Mouse (Mus musculus): ENCODE results near the gene Plxnc1. TPM values are rescaled to one million over a fixed set of nuclear protein-coding genes. Genes with fewer than 3 reads are reported as not detected.
A peak's percentile ranks its signal among the peaks of the same experiment; 100 is the strongest.

Plxnc1 gene
- total and polyA plus RNA-seq, 2 experiments from 2014 or later: 12.9 to 78.5 TPM

- no peak overlapping the region for H3K9ac ChIP-seq (replicated peaks; ENCODE audit: low read length, poor library complexity, severe bottlenecking)
- H3K4me3 ChIP-seq (ENCODE audit: low read depth, low read length): no peak overlapping the region
- ATAC-seq (ENCODE audit: low FRiP score): no peak
- no peaks in the 10 kb centered on the region for H3K9me3 ChIP-seq (ENCODE audit: low read length)
- no peak overlapping the region for H3K27ac ChIP-seq (ENCODE audit: low read depth, low read length)
- H3K4me2 ChIP-seq (ENCODE audit: low read depth, low read length, poor library complexity, severe bottlenecking): no peak overlapping the region
- no peaks in the 10 kb centered on the region for H3K27me3 ChIP-seq (ENCODE audit: insufficient read depth, low read length)
- TF ChIP-seq CTCF (IDR thresholded peaks at IDR 0.05): no peak
- 73% methylated on average over 9 of the region's 9 CpGs for WGBS
- DNase-seq (ENCODE audit: low spot score): peak; percentile 28
- no peaks in the 10 kb centered on the region for H3K36me3 ChIP-seq (ENCODE audit: insufficient read depth, low read length)
- H3K4me1 ChIP-seq (ENCODE audit: insufficient read depth, low read length): peaks cover 7% of the 10 kb centered on the region; the same call in 1 of the 2 replicates
Measured at GRCm38 (mm10) chr10:94974345-94975098, 29.9 kb upstream of the Plxnc1 start.

- H3K36me3 ChIP-seq (ENCODE audit: insufficient read depth, low read length): no peaks in the 10 kb centered on the region
- H3K4me3 ChIP-seq (ENCODE audit: low read depth, low read length): no peak overlapping the region
- 74% methylated on average over 3 of the region's 3 CpGs for WGBS
- no peak for TF ChIP-seq CTCF (IDR thresholded peaks at IDR 0.05)
- no peak overlapping the region for H3K9ac ChIP-seq (replicated peaks; ENCODE audit: low read length, poor library complexity, severe bottlenecking)
- DNase-seq (ENCODE audit: low spot score): no peak
- no peak for ATAC-seq (ENCODE audit: low FRiP score)
- H3K4me2 ChIP-seq (ENCODE audit: low read depth, low read length, poor library complexity, severe bottlenecking): no peak overlapping the region
- no peak overlapping the region for H3K27ac ChIP-seq (ENCODE audit: low read depth, low read length)
- no peaks in the 10 kb centered on the region for H3K4me1 ChIP-seq (ENCODE audit: insufficient read depth, low read length)
- no peaks in the 10 kb centered on the region for H3K9me3 ChIP-seq (ENCODE audit: low read length)
- H3K27me3 ChIP-seq (ENCODE audit: insufficient read depth, low read length): no peaks in the 10 kb centered on the region
Measured at GRCm38 (mm10) chr10:94971625-94972161, 27.1 kb upstream of the Plxnc1 start.

- TF ChIP-seq CTCF (IDR thresholded peaks at IDR 0.05): no peak
- Histone ChIP-seq H3K4me3 (ENCODE audit: low read depth, low read length) (no peak overlapping the region), H3K27me3 (ENCODE audit: insufficient read depth, low read length) (no peaks in the 10 kb centered on the region), H3K4me1 (ENCODE audit: insufficient read depth, low read length) (no peaks in the 10 kb centered on the region), H3K36me3 (ENCODE audit: insufficient read depth, low read length) (no peaks in the 10 kb centered on the region), H3K27ac (ENCODE audit: low read depth, low read length) (no peak overlapping the region), H3K9ac (replicated peaks; ENCODE audit: low read length, poor library complexity, severe bottlenecking) (no peak overlapping the region), H3K4me2 (ENCODE audit: low read depth, low read length, poor library complexity, severe bottlenecking) (no peak overlapping the region), H3K9me3 (ENCODE audit: low read length) (no peaks in the 10 kb centered on the region)
- ATAC-seq (ENCODE audit: low FRiP score) (no peak), DNase-seq (ENCODE audit: low spot score) (no peak)
- 82% methylated on average over 6 of the region's 6 CpGs for WGBS
Measured at GRCm38 (mm10) chr10:94970221-94970620, 25.6 kb upstream of the Plxnc1 start.

GRCm38 (mm10) chr10:94967468-94967867 is 22.8 kb upstream of the Plxnc1 start:
- H3K9me3 ChIP-seq (ENCODE audit: low read length): no peaks in the 10 kb centered on the region
- no peak overlapping the region for H3K27ac ChIP-seq (ENCODE audit: low read depth, low read length)
- ATAC-seq (ENCODE audit: low FRiP score) (no peak), DNase-seq (ENCODE audit: low spot score) (no peak)
- H3K36me3 ChIP-seq (ENCODE audit: insufficient read depth, low read length): no peaks in the 10 kb centered on the region
- H3K4me2 ChIP-seq (ENCODE audit: low read depth, low read length, poor library complexity, severe bottlenecking): no peak overlapping the region
- no peak for TF ChIP-seq CTCF (IDR thresholded peaks at IDR 0.05)
- no peaks in the 10 kb centered on the region for H3K27me3 ChIP-seq (ENCODE audit: insufficient read depth, low read length)
- whole genome bisulfite sequencing: 90% methylated on average over 7 of the region's 7 CpGs
- H3K4me3 ChIP-seq (ENCODE audit: low read depth, low read length): no peak overlapping the region
- no peak overlapping the region for H3K9ac ChIP-seq (replicated peaks; ENCODE audit: low read length, poor library complexity, severe bottlenecking)
- H3K4me1 ChIP-seq (ENCODE audit: insufficient read depth, low read length): no peaks in the 10 kb centered on the region

GRCm38 (mm10) chr10:94966789-94967188 is 22.2 kb upstream of the Plxnc1 start:
- no peak overlapping the region for H3K9ac ChIP-seq (replicated peaks; ENCODE audit: low read length, poor library complexity, severe bottlenecking)
- no peaks in the 10 kb centered on the region for H3K27me3 ChIP-seq (ENCODE audit: insufficient read depth, low read length)
- 92% methylated on average over 7 of the region's 7 CpGs for WGBS
- no peak overlapping the region for H3K4me3 ChIP-seq (ENCODE audit: low read depth, low read length)
- H3K27ac ChIP-seq (ENCODE audit: low read depth, low read length): no peak overlapping the region
- no peak overlapping the region for H3K4me2 ChIP-seq (ENCODE audit: low read depth, low read length, poor library complexity, severe bottlenecking)
- H3K4me1 ChIP-seq (ENCODE audit: insufficient read depth, low read length): no peaks in the 10 kb centered on the region
- H3K36me3 ChIP-seq (ENCODE audit: insufficient read depth, low read length): no peaks in the 10 kb centered on the region
- TF ChIP-seq CTCF (IDR thresholded peaks at IDR 0.05): no peak
- no peak for DNase-seq (ENCODE audit: low spot score)
- no peak for ATAC-seq (ENCODE audit: low FRiP score)
- no peaks in the 10 kb centered on the region for H3K9me3 ChIP-seq (ENCODE audit: low read length)

- no peaks in the 10 kb centered on the region for H3K9me3 ChIP-seq (ENCODE audit: low read length)
Measured at GRCm38 (mm10) chr10:94965093-94965492, 20.5 kb upstream of the Plxnc1 start.

More at GRCm38 (mm10) chr10:94965093-94965492, 20.5 kb upstream of the Plxnc1 start:
- no peak for ATAC-seq (ENCODE audit: low FRiP score)
- Histone ChIP-seq H3K36me3 (ENCODE audit: insufficient read depth, low read length) (no peaks in the 10 kb centered on the region), H3K4me3 (ENCODE audit: low read depth, low read length) (no peak overlapping the region), H3K9ac (replicated peaks; ENCODE audit: low read length, poor library complexity, severe bottlenecking) (no peak overlapping the region), H3K27ac (ENCODE audit: low read depth, low read length) (no peak overlapping the region), H3K4me1 (ENCODE audit: insufficient read depth, low read length) (no peaks in the 10 kb centered on the region), H3K27me3 (ENCODE audit: insufficient read depth, low read length) (no peaks in the 10 kb centered on the region), H3K4me2 (ENCODE audit: low read depth, low read length, poor library complexity, severe bottlenecking) (no peak overlapping the region)
- TF ChIP-seq CTCF (IDR thresholded peaks at IDR 0.05): peak; percentile 55
- DNase-seq (ENCODE audit: low spot score): no peak
- WGBS: 90% methylated on average over 3 of the region's 3 CpGs

Data from midbrain, postnatal 0 days (tissue).